Mouse (Mus musculus) hindbrain, postnatal 0 days (tissue): Measurements from ENCODE around the gene Trim47. TPM values are rescaled to one million over a fixed set of nuclear protein-coding genes. Genes with fewer than 3 reads are reported as not detected.

Experiments used
- ATAC-seq: fragments of 200-750 bp; cut with Nextera tagmentation; 2 replicates; pipeline ENCODE4 v1.8.0; 2017; ENCODE audit warnings: mild to moderate bottlenecking, moderate TSS enrichment, moderate library complexity
- DNase-seq: peaks from one replicate; pipeline ENCODE4 v3.0.0-alpha.2; 2015; ENCODE audit warnings: low spot score
- H3K27ac ChIP-seq: fragments of 300-500 bp; sonication (generic); 2 replicates; pipeline ENCODE4 v1.5.1; 2014; ENCODE audit warnings: mild to moderate bottlenecking
- H3K27me3 ChIP-seq: fragments of 300-500 bp; sonication (generic); 2 replicates; pipeline ENCODE4 v1.6.1; 2014; ENCODE audit warnings: low read length, mixed read lengths; ENCODE audit not compliant: insufficient read depth
- H3K36me3 ChIP-seq: fragments of 300-500 bp; sonication (generic); 2 replicates; pipeline ENCODE4 v1.6.1; 2014; ENCODE audit warnings: low read length, mixed read lengths; ENCODE audit not compliant: insufficient read depth
- H3K4me1 ChIP-seq: fragments of 300-500 bp; sonication (generic); 2 replicates; pipeline ENCODE4 v1.6.1; 2014; ENCODE audit warnings: antibody characterized with exemption, low read length, mixed read lengths; ENCODE audit not compliant: insufficient read depth
- H3K4me2 ChIP-seq: fragments of 300-500 bp; sonication (generic); 2 replicates; pipeline ENCODE4 v1.6.1; 2014; ENCODE audit warnings: low read depth, mild to moderate bottlenecking, low read length, moderate library complexity, mixed read lengths
- H3K4me3 ChIP-seq: fragments of 300-500 bp; sonication (generic); 2 replicates; pipeline ENCODE4 v1.5.1; 2014; ENCODE audit warnings: low read length
- H3K9ac ChIP-seq: fragments of 300-500 bp; sonication (generic); replicated peaks from 2 replicates; pipeline ENCODE4 v1.6.1; 2014; ENCODE audit warnings: mild to moderate bottlenecking, low read length, moderate library complexity, mixed read lengths
- H3K9me3 ChIP-seq: fragments of 300-500 bp; sonication (generic); 2 replicates; pipeline ENCODE4 v1.6.1; 2016; ENCODE audit warnings: low read length, mixed read lengths
- CTCF ChIP-seq: IDR thresholded peaks from 2 replicates; pipeline ENCODE4 v1.5.1; 2016; ENCODE audit warnings: antibody characterized with exemption, control low read depth, low read depth
- WGBS: fragments of 180-500 bp; shearing (Covaris S2); extraction: QIAGEN DNeasy Blood & Tissue Kit; methylation state at CpG from one replicate; pipeline ENCODE4 v1.1.7; 2014; 5-methylcytosine and 5-hydroxymethylcytosine counted together
- polyA plus RNA-seq: library from polyadenylated mRNA; unstranded; fragments of >200 nt; fragmentation: Nextera tagmentation; extraction: Ambion mirVana; gene quantifications from 2 replicates; pipeline ENCODE4 v1.2.1, GENCODE M21; 2015
- total RNA-seq: library from RNA; depleted of rRNA; stranded (reverse); fragments of >200 nt; gene quantifications from 2 replicates; pipeline ENCODE4 v1.2.3, GENCODE M21; 2014

Trim47 gene
- total and polyA plus RNA-seq, 2 experiments from 2014 or later = 9.5 to 17.0 TPM

GRCm38 (mm10) chr11:116167884-116168439, 41.0 kb upstream of the Trim47 start, which contains the start of gene Fbf1:
Gene Fbf1 (minus strand): TSS chr11:116168166.
- WGBS = under 1% methylated on average over 40 of the region's 40 CpGs
- H3K4me2 ChIP-seq = peak within 1 kb of the TSS; percentile 82
- H3K27ac ChIP-seq = peak within 1 kb of the TSS; percentile 89
- ATAC-seq (peak; percentile 99), DNase-seq (peak; percentile 99)
- TF ChIP-seq CTCF = no peak
- peak within 1 kb of the TSS; percentile 57 for H3K4me3 ChIP-seq
- no peaks in the 10 kb centered on the region for H3K27me3 ChIP-seq
- no peaks in the 10 kb centered on the region for H3K9me3 ChIP-seq
- peaks cover 6% of the 10 kb centered on the region for H3K4me1 ChIP-seq
- peaks cover 15% of the 10 kb centered on the region for H3K36me3 ChIP-seq
- peak within 1 kb of the TSS; percentile 67 for H3K9ac ChIP-seq

- peak overlapping the region; percentile 89 for H3K27ac ChIP-seq
- H3K9me3 ChIP-seq = no peaks in the 10 kb centered on the region
- ATAC-seq (no peak), DNase-seq (peak; percentile 45)
- peaks cover 9% of the 10 kb centered on the region; the same call in 1 of the 2 replicates for H3K36me3 ChIP-seq
- no peak for TF ChIP-seq CTCF
- no peaks in the 10 kb centered on the region for H3K27me3 ChIP-seq
- WGBS = under 1% methylated on average over 6 of the region's 6 CpGs
- peak overlapping the region; percentile 82 for H3K4me2 ChIP-seq
- H3K9ac ChIP-seq = peak overlapping the region; percentile 67
- H3K4me3 ChIP-seq = peak overlapping the region; percentile 57
- peaks cover 6% of the 10 kb centered on the region for H3K4me1 ChIP-seq
Measured at GRCm38 (mm10) chr11:116167232-116167631, 40.2 kb upstream of the Trim47 start.

GRCm38 (mm10) chr11:116163002-116163401, 36.0 kb upstream of the Trim47 start:
- Histone ChIP-seq H3K27ac (no peak overlapping the region), H3K36me3 (peaks cover 13% of the 10 kb centered on the region; the same call in 1 of the 2 replicates), H3K9ac (no peak overlapping the region), H3K27me3 (no peaks in the 10 kb centered on the region), H3K4me1 (peaks cover 6% of the 10 kb centered on the region), H3K4me3 (no peak overlapping the region), H3K9me3 (no peaks in the 10 kb centered on the region), H3K4me2 (no peak overlapping the region)
- no peak for TF ChIP-seq CTCF
- 18% methylated on average over 9 of the region's 9 CpGs for WGBS
- DNase-seq (peak; percentile 21), ATAC-seq (no peak)

- Histone ChIP-seq H3K4me1 (peaks cover 3% of the 10 kb centered on the region), H3K4me3 (no peak overlapping the region), H3K27me3 (no peaks in the 10 kb centered on the region), H3K4me2 (no peak overlapping the region), H3K27ac (peak overlapping the region; percentile 32; the same call in 1 of the 2 replicates), H3K36me3 (peaks cover 13% of the 10 kb centered on the region; the same call in 1 of the 2 replicates), H3K9ac (no peak overlapping the region), H3K9me3 (no peaks in the 10 kb centered on the region)
- WGBS = 52% methylated on average over 10 of the region's 10 CpGs
- TF ChIP-seq CTCF = no peak
- DNase-seq = no peak
- ATAC-seq = peak; percentile 46; the same call in 1 of the 2 replicates
Measured at GRCm38 (mm10) chr11:116162146-116162545, 35.1 kb upstream of the Trim47 start.

GRCm38 (mm10) chr11:116161312-116161711, 34.3 kb upstream of the Trim47 start:
- H3K9ac ChIP-seq = no peak overlapping the region
- 71% methylated on average over 12 of the region's 12 CpGs for WGBS
- ATAC-seq = 0 out of 2 replicates have a peak, but pooled peaks have one; percentile 10
- no peak overlapping the region for H3K27ac ChIP-seq
- no peaks in the 10 kb centered on the region for H3K4me1 ChIP-seq
- DNase-seq = no peak
- H3K27me3 ChIP-seq = no peaks in the 10 kb centered on the region
- no peak for TF ChIP-seq CTCF
- peaks cover 14% of the 10 kb centered on the region; the same call in 1 of the 2 replicates for H3K36me3 ChIP-seq
- no peak overlapping the region for H3K4me2 ChIP-seq
- no peak overlapping the region for H3K4me3 ChIP-seq
- no peaks in the 10 kb centered on the region for H3K9me3 ChIP-seq

- TF ChIP-seq CTCF = no peak
- Histone ChIP-seq H3K9ac (no peak overlapping the region), H3K4me1 (peaks cover 4% of the 10 kb centered on the region; the same call in 1 of the 2 replicates), H3K27me3 (no peaks in the 10 kb centered on the region), H3K9me3 (no peaks in the 10 kb centered on the region), H3K36me3 (peaks cover 49% of the 10 kb centered on the region), H3K27ac (no peak overlapping the region), H3K4me3 (no peak overlapping the region), H3K4me2 (no peak overlapping the region)
- DNase-seq (no peak), ATAC-seq (no peak)
- 100% methylated on average over 2 of the region's 2 CpGs for WGBS
Measured at GRCm38 (mm10) chr11:116150960-116151359, 23.9 kb upstream of the Trim47 start.

GRCm38 (mm10) chr11:116149341-116149740, 22.3 kb upstream of the Trim47 start:
- Histone ChIP-seq H3K36me3 (peaks cover 42% of the 10 kb centered on the region), H3K4me1 (peaks cover 11% of the 10 kb centered on the region), H3K9me3 (no peaks in the 10 kb centered on the region), H3K27ac (peak overlapping the region; percentile 69), H3K4me2 (no peak overlapping the region), H3K9ac (no peak overlapping the region), H3K4me3 (no peak overlapping the region), H3K27me3 (no peaks in the 10 kb centered on the region)
- ATAC-seq = no peak
- TF ChIP-seq CTCF = no peak
- no peak for DNase-seq
- WGBS = 67% methylated on average over 6 of the region's 6 CpGs
